Mouse (Mus musculus) midbrain, embryonic 15.5 days (tissue): ENCODE measurements around the gene Syndig1. TPM values are rescaled to one million over a fixed set of nuclear protein-coding genes. Genes with fewer than 3 reads are reported as not detected.
A peak's percentile ranks its signal among the peaks of the same experiment; 100 is the strongest.

Experiments used
- ATAC-seq: fragments of 200-750 bp; cut with Nextera tagmentation; replicated peaks from 2 replicates; pipeline ENCODE4 v1.8.0; 2017; ENCODE audit warnings: moderate TSS enrichment
- H3K27ac ChIP-seq: fragments of 300-500 bp; sonication (generic); 2 replicates; pipeline ENCODE4 v1.5.1; 2015; ENCODE audit warnings: mild to moderate bottlenecking, inconsistent platforms
- H3K27me3 ChIP-seq: fragments of 300-500 bp; sonication (generic); replicated peaks from 2 replicates; pipeline ENCODE4 v1.6.1; 2015; ENCODE audit warnings: inconsistent platforms
- H3K36me3 ChIP-seq: fragments of 300-500 bp; sonication (generic); replicated peaks from 2 replicates; pipeline ENCODE4 v1.6.1; 2015; ENCODE audit warnings: inconsistent platforms
- H3K4me1 ChIP-seq: fragments of 300-500 bp; sonication (generic); 2 replicates; pipeline ENCODE4 v1.6.1; 2015; ENCODE audit warnings: inconsistent platforms
- H3K4me2 ChIP-seq: fragments of 300-500 bp; sonication (generic); 2 replicates; pipeline ENCODE4 v1.6.1; 2015; ENCODE audit warnings: inconsistent platforms, mild to moderate bottlenecking, moderate library complexity
- H3K4me3 ChIP-seq: fragments of 300-500 bp; sonication (generic); 2 replicates; pipeline ENCODE4 v1.5.1; 2015; ENCODE audit warnings: mild to moderate bottlenecking, inconsistent platforms
- H3K9ac ChIP-seq: fragments of 300-500 bp; sonication (generic); 2 replicates; pipeline ENCODE4 v1.6.1; 2015; ENCODE audit warnings: mild to moderate bottlenecking, inconsistent platforms
- H3K9me3 ChIP-seq: fragments of 300-500 bp; sonication (generic); 2 replicates; pipeline ENCODE4 v1.6.1; 2016; ENCODE audit warnings: inconsistent platforms
- WGBS: fragments of 180-500 bp; shearing (Covaris S2); methylation state at CpG from one replicate; pipeline ENCODE4 v1.1.7; 2015; ENCODE audit warnings: mixed read lengths; 5-methylcytosine and 5-hydroxymethylcytosine counted together
- polyA plus RNA-seq: library from polyadenylated mRNA; unstranded; fragments of >200 nt; fragmentation: Nextera tagmentation; extraction: Ambion mirVana; gene quantifications from 2 replicates; pipeline ENCODE4 v1.2.1, GENCODE M21; 2015

Syndig1 gene
- polyA plus RNA-seq, 1 experiment from 2014 or later, result 21.2 TPM

DNA sequence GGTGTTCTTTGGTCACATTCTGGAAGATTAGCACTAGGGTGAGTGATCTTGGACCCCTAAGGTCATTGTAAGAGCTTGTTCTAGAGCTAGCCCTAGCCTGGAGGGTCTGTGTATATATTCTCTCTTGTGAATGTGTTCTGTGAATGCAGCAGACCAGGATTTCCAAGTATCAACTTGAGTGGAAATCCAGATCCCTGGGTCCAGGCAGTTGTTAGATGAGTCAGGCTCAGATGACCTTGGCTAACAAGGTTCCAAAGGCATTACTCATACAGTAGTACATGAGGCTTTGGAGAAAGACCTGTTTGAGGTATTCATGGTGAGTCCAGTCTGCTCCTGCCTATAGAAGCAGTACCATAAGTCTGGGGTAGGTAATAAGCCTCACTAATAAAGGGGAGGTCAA is 103.1 kb downstream of the Syndig1 start:
- Histone ChIP-seq H3K36me3 (no peaks in the 10 kb centered on the region), H3K9me3 (no peaks in the 10 kb centered on the region), H3K27me3 (no peaks in the 10 kb centered on the region), H3K4me3 (no peak overlapping the region), H3K4me2 (no peak overlapping the region), H3K4me1 (peaks cover 3% of the 10 kb centered on the region; the same call in 1 of the 2 replicates), H3K9ac (no peak overlapping the region), H3K27ac (no peak overlapping the region)
- ATAC-seq, result no peak

DNA sequence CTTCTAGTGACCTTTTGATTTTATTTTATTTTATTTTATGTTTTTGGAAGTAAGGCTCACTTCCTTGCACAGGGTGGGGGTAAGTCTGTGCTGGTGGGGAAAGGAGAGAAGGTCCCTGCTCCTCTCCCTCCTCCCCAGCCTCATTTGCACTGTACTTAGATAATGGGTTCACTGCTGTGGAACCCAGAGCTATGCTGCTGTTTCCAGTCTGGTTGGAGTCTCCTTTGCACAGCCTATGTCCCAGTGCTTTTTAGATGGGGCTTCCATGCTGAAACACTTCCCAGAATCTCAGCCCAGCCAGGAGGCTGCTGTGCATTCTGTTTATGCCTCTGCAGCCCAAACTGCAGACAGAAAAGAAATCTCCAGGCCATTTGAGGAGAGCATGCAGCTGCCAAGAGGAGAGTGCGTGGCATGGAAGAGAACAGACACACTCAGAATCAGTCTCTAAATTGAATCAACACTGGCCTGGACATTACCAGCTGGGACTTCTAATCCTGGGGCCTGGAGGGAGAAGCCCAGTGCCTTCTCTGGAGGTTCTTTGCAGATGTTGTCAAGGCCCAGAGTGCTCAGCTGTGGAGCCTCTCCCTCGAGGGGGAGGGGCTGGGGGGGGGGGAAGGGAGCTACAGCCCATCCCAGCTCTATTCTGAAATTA is 104.4 kb downstream of the Syndig1 start:
- peaks cover 3% of the 10 kb centered on the region; the same call in 1 of the 2 replicates for H3K4me1 ChIP-seq
- H3K4me2 ChIP-seq, result no peak overlapping the region
- 27% methylated on average over 2 of the region's 2 CpGs for WGBS
- H3K4me3 ChIP-seq, result no peak overlapping the region
- no peaks in the 10 kb centered on the region for H3K36me3 ChIP-seq
- no peak overlapping the region for H3K9ac ChIP-seq
- H3K27ac ChIP-seq, result no peak overlapping the region
- ATAC-seq, result peak; percentile 35
- no peaks in the 10 kb centered on the region for H3K27me3 ChIP-seq
- no peaks in the 10 kb centered on the region for H3K9me3 ChIP-seq

- Histone ChIP-seq H3K36me3 (no peaks in the 10 kb centered on the region), H3K27me3 (no peaks in the 10 kb centered on the region), H3K4me2 (no peak overlapping the region), H3K9ac (no peak overlapping the region), H3K9me3 (no peaks in the 10 kb centered on the region), H3K27ac (no peak overlapping the region), H3K4me3 (no peak overlapping the region), H3K4me1 (peaks cover 3% of the 10 kb centered on the region; the same call in 1 of the 2 replicates)
- ATAC-seq, result peak; percentile 38; the same call in 1 of the 2 replicates
- WGBS, result 12% methylated on average over 4 of the region's 4 CpGs
Observed at GRCm38 (mm10) chr2:149934139-149934538, 105.1 kb downstream of the Syndig1 start.

DNA sequence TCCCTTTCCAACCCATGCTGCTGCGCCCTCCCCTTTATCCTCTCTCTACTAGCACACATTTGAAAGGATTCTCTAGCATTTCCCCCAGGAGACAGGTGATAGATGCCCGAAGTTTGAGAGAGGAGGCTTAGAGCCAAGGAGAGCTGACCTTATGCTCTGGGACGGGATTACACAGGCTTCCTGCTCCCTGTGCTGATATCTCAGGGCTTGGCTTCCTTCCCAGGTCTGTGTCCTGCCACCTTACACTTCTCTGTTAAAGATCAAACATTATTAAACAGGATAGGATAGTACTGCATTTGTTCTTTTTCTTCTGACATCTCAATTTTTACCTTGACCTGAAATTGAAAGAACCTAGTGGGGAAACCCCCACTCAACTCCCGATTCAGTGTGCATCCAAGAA is 109.8 kb downstream of the Syndig1 start:
- Histone ChIP-seq H3K27me3 (no peaks in the 10 kb centered on the region), H3K4me1 (peaks cover 3% of the 10 kb centered on the region; the same call in 1 of the 2 replicates), H3K9ac (no peak overlapping the region), H3K27ac (no peak overlapping the region), H3K36me3 (no peaks in the 10 kb centered on the region), H3K4me2 (no peak overlapping the region), H3K9me3 (no peaks in the 10 kb centered on the region), H3K4me3 (no peak overlapping the region)
- 64% methylated on average over 4 of the region's 4 CpGs for WGBS
- ATAC-seq, result no peak

- Histone ChIP-seq H3K4me1 (no peaks in the 10 kb centered on the region), H3K9me3 (no peaks in the 10 kb centered on the region), H3K27me3 (no peaks in the 10 kb centered on the region), H3K36me3 (no peaks in the 10 kb centered on the region), H3K27ac (no peak overlapping the region), H3K4me2 (no peak overlapping the region), H3K9ac (no peak overlapping the region), H3K4me3 (no peak overlapping the region)
- ATAC-seq, result no peak
- WGBS, result 31% methylated on average over 2 of the region's 2 CpGs
Observed at GRCm38 (mm10) chr2:149939586-149939985, 110.6 kb downstream of the Syndig1 start.

DNA sequence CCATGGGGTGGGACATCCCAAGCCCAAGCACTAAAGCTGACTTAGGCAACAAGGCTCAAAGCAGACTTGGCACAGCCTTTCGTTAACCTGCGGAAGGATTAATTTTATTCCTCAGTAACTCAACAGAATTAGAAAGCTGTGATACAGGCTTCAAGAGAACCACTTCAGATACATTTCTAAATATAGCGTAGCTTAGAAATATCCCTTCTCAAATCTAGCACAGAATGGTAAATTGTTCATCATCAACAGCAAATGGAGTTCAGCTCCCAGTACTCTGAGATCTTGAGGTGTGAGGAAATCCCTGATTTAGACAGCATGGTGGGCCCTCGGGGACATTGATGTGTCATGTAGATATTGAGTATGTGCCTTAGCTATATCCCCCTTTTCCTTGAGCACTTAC is 121.6 kb downstream of the Syndig1 start:
- ATAC-seq, result no peak
- Histone ChIP-seq H3K4me2 (no peak overlapping the region), H3K4me1 (no peaks in the 10 kb centered on the region), H3K9ac (no peak overlapping the region), H3K27me3 (no peaks in the 10 kb centered on the region), H3K27ac (no peak overlapping the region), H3K9me3 (no peaks in the 10 kb centered on the region), H3K4me3 (no peak overlapping the region), H3K36me3 (no peaks in the 10 kb centered on the region)
- WGBS, result 91% methylated on average over 4 of the region's 4 CpGs

- Histone ChIP-seq H3K4me3 (no peak overlapping the region), H3K27ac (no peak overlapping the region), H3K4me2 (no peak overlapping the region), H3K9ac (no peak overlapping the region), H3K36me3 (no peaks in the 10 kb centered on the region), H3K27me3 (no peaks in the 10 kb centered on the region), H3K9me3 (no peaks in the 10 kb centered on the region), H3K4me1 (no peaks in the 10 kb centered on the region)
- peak; percentile 60; the same call in 1 of the 2 replicates for ATAC-seq
- 39% methylated on average over 4 of the region's 4 CpGs for whole genome bisulfite sequencing
Observed at GRCm38 (mm10) chr2:149971014-149971413, 142.0 kb downstream of the Syndig1 start.

GRCm38 (mm10) chr2:149973583-149973982 is 144.6 kb downstream of the Syndig1 start:
- no peaks in the 10 kb centered on the region for H3K36me3 ChIP-seq
- no peaks in the 10 kb centered on the region for H3K9me3 ChIP-seq
- 0 out of 2 replicates have a peak, but pooled peaks have one; percentile 33 for ATAC-seq
- H3K27me3 ChIP-seq, result no peaks in the 10 kb centered on the region
- H3K4me2 ChIP-seq, result no peak overlapping the region
- H3K27ac ChIP-seq, result no peak overlapping the region
- no peak overlapping the region for H3K4me3 ChIP-seq
- no peak overlapping the region for H3K9ac ChIP-seq
- no peaks in the 10 kb centered on the region for H3K4me1 ChIP-seq
- WGBS, result 70% methylated on average over 6 of the region's 6 CpGs

GRCm38 (mm10) chr2:149980419-149980818 is 151.4 kb downstream of the Syndig1 start:
- Histone ChIP-seq H3K9ac (no peak overlapping the region), H3K4me3 (no peak overlapping the region), H3K36me3 (no peaks in the 10 kb centered on the region), H3K4me2 (no peak overlapping the region), H3K27ac (no peak overlapping the region), H3K9me3 (no peaks in the 10 kb centered on the region), H3K27me3 (no peaks in the 10 kb centered on the region), H3K4me1 (no peaks in the 10 kb centered on the region)
- ATAC-seq, result no peak
- 22% methylated on average over 1 of the region's 1 CpGs for whole genome bisulfite sequencing

GRCm38 (mm10) chr2:149982466-149982865 is 153.5 kb downstream of the Syndig1 start:
- H3K27me3 ChIP-seq, result no peaks in the 10 kb centered on the region
- no peaks in the 10 kb centered on the region for H3K9me3 ChIP-seq
- H3K36me3 ChIP-seq, result no peaks in the 10 kb centered on the region
- ATAC-seq, result no peak
- no peak overlapping the region for H3K4me3 ChIP-seq
- no peak overlapping the region for H3K4me2 ChIP-seq
- H3K4me1 ChIP-seq, result no peaks in the 10 kb centered on the region
- no peak overlapping the region for H3K27ac ChIP-seq
- H3K9ac ChIP-seq, result no peak overlapping the region

GRCm38 (mm10) chr2:149983107-149983506 is 154.1 kb downstream of the Syndig1 start:
- Histone ChIP-seq H3K4me2 (no peak overlapping the region), H3K4me3 (no peak overlapping the region), H3K4me1 (no peaks in the 10 kb centered on the region), H3K27me3 (no peaks in the 10 kb centered on the region), H3K36me3 (no peaks in the 10 kb centered on the region), H3K9me3 (no peaks in the 10 kb centered on the region), H3K9ac (no peak overlapping the region), H3K27ac (no peak overlapping the region)
- ATAC-seq, result no peak
- WGBS, result 62% methylated on average over 1 of the region's 1 CpGs

- no peak for ATAC-seq
- Histone ChIP-seq H3K9ac (no peak overlapping the region), H3K4me3 (no peak overlapping the region), H3K9me3 (no peaks in the 10 kb centered on the region), H3K36me3 (no peaks in the 10 kb centered on the region), H3K4me2 (no peak overlapping the region), H3K27ac (no peak overlapping the region), H3K4me1 (no peaks in the 10 kb centered on the region), H3K27me3 (no peaks in the 10 kb centered on the region)
Observed at GRCm38 (mm10) chr2:149987610-149988009, 158.6 kb downstream of the Syndig1 start.

- H3K4me3 ChIP-seq, result no peak overlapping the region
- no peak for ATAC-seq
- no peaks in the 10 kb centered on the region for H3K36me3 ChIP-seq
- H3K27ac ChIP-seq, result no peak overlapping the region
- WGBS, result 23% methylated on average over 2 of the region's 2 CpGs
- H3K27me3 ChIP-seq, result no peaks in the 10 kb centered on the region
- H3K4me1 ChIP-seq, result no peaks in the 10 kb centered on the region
- no peaks in the 10 kb centered on the region for H3K9me3 ChIP-seq
- H3K9ac ChIP-seq, result no peak overlapping the region
- H3K4me2 ChIP-seq, result no peak overlapping the region
Observed at GRCm38 (mm10) chr2:149991506-149991905, 162.5 kb downstream of the Syndig1 start.
